Mouse (Mus musculus): Measurements from ENCODE around the gene Trp53bp1.

Trp53bp1 gene

GRCm38 (mm10) chr2:121268446-121268845 is 2.8 kb downstream of the Trp53bp1 start:
- in situ Hi-C loops (cut with MboI; ENCODE audit: unreplicated experiment in 2 of 2): no loop called here

DNA sequence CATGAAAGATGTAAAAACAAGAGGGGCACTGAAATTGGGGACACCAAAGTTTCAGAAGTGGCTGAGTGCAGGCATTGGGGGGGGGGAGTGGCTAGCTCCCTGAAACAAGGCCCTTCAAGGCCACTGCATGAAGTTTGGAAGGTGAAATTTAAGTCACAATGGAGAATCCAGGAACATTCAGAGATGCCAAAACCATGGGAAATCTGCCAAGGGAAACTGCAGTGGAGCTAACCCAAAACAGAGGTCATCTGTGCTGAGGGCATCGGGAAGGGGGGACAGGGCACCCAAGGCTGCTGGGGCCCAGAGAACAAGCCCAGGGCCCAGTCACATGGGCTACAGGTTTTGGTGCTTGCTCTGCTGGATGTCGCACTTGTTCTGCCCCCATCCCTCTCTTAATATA is 21.4 kb downstream of the Trp53bp1 start:
- in situ Hi-C loops (cut with MboI; ENCODE audit: unreplicated experiment in 2 of 2): no loop called here

- in situ Hi-C loops (cut with MboI; ENCODE audit: unreplicated experiment in 2 of 2): no loop called here
Measured at GRCm38 (mm10) chr2:121244099-121244498, 27.1 kb downstream of the Trp53bp1 start.

DNA sequence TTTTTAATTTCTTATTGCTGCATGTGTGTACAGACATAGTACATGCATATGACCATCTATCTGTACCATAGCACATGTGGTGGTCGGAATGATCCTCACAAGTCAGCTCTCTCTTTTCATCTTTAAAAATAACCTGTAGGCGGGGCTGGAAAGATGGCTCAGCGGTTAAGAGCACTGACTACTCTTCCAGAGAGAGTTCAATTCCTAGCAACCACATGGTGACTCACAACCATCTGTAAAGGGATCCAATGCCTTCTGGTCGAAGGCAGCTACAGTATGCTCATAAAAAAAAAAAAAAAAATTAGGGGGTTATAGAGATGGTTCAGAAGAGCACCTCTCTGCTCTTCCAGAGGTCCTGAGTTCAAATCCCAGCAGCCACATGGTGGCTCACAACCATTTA is 31.8 kb downstream of the Trp53bp1 start:
- in situ Hi-C loops (cut with MboI; ENCODE audit: unreplicated experiment in 2 of 2): no loop called here

GRCm38 (mm10) chr2:121235460-121236072 is 35.6 kb downstream of the Trp53bp1 start:
- in situ Hi-C loops (cut with MboI; ENCODE audit: unreplicated experiment in 2 of 2): no loop called here

- in situ Hi-C loops (cut with MboI; ENCODE audit: unreplicated experiment in 2 of 2): no loop called here
Measured at GRCm38 (mm10) chr2:121228135-121228534, 43.1 kb downstream of the Trp53bp1 start.

- in situ Hi-C loops (cut with MboI; ENCODE audit: unreplicated experiment in 2 of 2): no loop called here
Measured at GRCm38 (mm10) chr2:121223010-121223409, 48.2 kb downstream of the Trp53bp1 start.

GRCm38 (mm10) chr2:121219994-121220393 is 51.2 kb downstream of the Trp53bp1 start:
- in situ Hi-C loops (cut with MboI; ENCODE audit: unreplicated experiment in 2 of 2): no loop called here

DNA sequence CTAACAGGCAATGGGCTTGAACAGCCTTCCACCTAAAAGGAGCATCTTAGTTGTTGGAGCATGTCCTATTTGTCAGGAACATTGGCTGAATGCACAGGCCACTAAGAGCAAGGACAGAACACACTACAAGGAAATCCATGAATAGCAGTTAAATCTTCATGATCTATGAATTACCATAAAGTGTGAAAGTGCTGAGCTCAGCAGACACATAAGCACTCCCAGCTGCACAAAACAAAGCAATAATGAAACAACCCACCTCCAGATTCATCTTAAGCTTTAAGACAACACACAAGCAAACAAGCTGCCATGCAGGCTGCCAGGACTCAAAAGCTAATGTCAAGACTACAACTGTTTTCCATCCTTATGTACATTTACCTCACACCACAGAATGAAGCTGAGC is 52.0 kb downstream of the Trp53bp1 start:
- in situ Hi-C loops (cut with MboI; ENCODE audit: unreplicated experiment in 2 of 2): no loop called here

DNA sequence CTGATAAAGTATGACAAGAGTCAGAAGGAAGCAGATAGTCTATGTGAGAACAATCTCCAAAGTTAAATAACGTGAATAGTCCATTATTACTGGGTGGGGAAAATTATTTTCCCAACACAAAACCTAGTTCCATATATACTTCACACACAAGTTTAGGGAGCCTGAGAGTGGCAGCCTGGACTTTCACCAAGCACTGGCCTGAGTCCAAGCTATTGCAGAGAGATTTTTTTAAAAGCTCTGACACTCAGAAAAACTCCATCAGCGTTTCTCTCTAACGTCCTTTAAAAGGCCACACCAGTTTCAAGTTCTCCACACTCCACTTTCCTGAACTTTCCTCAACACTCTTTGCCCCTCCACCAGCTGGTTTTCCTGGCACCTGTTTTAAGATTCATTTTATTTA is 56.7 kb downstream of the Trp53bp1 start:
- in situ Hi-C loops (cut with MboI; ENCODE audit: unreplicated experiment in 2 of 2): no loop called here

- in situ Hi-C loops (cut with MboI; ENCODE audit: unreplicated experiment in 2 of 2): no loop called here
Measured at GRCm38 (mm10) chr2:121206541-121206940, 64.7 kb downstream of the Trp53bp1 start.

GRCm38 (mm10) chr2:121204276-121204675 is 66.9 kb downstream of the Trp53bp1 start:
- in situ Hi-C loops (cut with MboI; ENCODE audit: unreplicated experiment in 2 of 2): no loop called here

GRCm38 (mm10) chr2:121195466-121195865 is 75.7 kb downstream of the Trp53bp1 start:
- in situ Hi-C loops (cut with MboI; ENCODE audit: unreplicated experiment in 2 of 2): no loop called here

- in situ Hi-C loops (cut with MboI; ENCODE audit: unreplicated experiment in 2 of 2): no loop called here
Measured at GRCm38 (mm10) chr2:121188530-121188929, 82.7 kb downstream of the Trp53bp1 start.

DNA sequence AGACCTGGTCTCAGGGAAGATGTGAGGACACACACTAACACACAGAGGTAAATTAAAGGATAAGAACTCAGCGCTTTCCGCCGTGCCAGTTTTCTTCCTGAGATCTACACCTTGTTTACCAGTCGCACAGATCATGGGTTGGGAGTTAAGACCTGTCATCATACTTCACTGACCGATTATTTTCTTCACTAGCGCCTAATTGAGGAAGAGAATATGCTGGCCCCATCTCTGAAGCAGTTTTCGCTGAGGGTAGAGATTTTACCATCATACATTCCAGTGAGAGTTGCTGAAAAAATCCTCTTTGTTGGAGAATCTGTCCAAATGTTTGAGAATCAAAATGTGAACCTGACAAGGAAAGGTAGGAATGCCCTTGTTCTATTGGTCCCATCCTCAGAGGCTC is 87.1 kb downstream of the Trp53bp1 start:
- in situ Hi-C loops (cut with MboI; ENCODE audit: unreplicated experiment in 2 of 2): no loop called here

- in situ Hi-C loops (cut with MboI; ENCODE audit: unreplicated experiment in 2 of 2): no loop called here
Measured at GRCm38 (mm10) chr2:121183431-121183830, 87.8 kb downstream of the Trp53bp1 start.

- in situ Hi-C loops (cut with MboI; ENCODE audit: unreplicated experiment in 2 of 2): no loop called here
Measured at GRCm38 (mm10) chr2:121178828-121179479, 92.3 kb downstream of the Trp53bp1 start.

GRCm38 (mm10) chr2:121170980-121171742 is 100.0 kb downstream of the Trp53bp1 start, which contains the start of gene Zscan29:
Gene Zscan29 (minus strand): TSS chr2:121171125.
- in situ Hi-C loops (cut with MboI; ENCODE audit: unreplicated experiment in 2 of 2): no loop called here

DNA sequence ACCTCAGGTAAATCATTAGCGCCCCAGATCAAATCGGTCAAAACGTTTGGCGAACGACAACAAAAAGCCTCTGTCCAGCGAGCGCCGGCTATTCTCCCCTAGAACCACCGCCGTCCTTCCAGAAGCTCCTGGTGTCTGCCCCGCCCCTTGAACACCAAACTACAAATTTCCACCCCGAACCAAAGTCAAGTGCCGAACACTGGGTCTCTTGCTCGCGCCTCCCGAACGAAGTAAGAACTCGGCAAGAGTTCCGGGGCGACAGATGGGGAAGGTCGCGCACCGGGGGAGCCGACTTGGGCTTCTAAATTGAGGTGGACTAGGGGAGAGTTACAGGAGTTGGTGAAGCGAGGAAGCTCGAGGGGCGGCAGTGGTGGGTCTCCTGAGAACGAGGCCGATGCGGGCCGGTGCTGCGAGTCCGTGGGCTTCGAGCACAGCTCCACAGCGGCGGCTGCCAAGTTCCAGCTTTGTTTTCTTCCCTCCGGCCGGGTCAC is 100.7 kb downstream of the Trp53bp1 start, which contains the start of gene Tubgcp4:
Gene Tubgcp4 (plus strand): TSS at position 174 of the 491 bp plus-strand sequence.
- in situ Hi-C loops (cut with MboI; ENCODE audit: unreplicated experiment in 2 of 2): no loop called here

DNA sequence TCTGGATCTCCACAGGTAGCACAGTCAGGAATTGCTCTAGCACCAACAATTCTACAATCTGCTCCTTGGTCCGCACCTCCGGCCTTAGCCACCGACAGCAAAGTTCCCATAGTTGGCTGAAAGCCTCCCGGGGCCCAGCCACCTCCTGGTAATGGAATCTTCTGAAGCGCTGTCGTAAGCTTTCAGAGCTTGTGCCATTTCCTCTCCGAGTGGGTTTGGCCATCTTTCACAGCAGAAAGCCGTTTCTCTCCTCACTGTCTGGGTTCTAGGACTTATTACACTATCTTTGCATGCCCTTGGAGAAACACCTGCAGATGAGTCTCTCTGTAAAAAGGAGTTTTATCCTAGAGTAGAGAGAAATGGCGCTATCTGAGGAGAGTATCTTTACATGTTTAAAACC is 101.3 kb downstream of the Trp53bp1 start:
- in situ Hi-C loops (cut with MboI; ENCODE audit: unreplicated experiment in 2 of 2): no loop called here

- in situ Hi-C loops (cut with MboI; ENCODE audit: unreplicated experiment in 2 of 2): no loop called here
Measured at GRCm38 (mm10) chr2:121169173-121169572, 102.0 kb downstream of the Trp53bp1 start.

Data from v-Abl transformed pro-B cells (cell line).